In genomic region chr5:118436035-118436434, GRCm38 (mm10) we compare ENCODE assay signal across 18 mouse cellular contexts.
"Had no signal": no experiment of that assay in that cellular context is flagged by ENCODE, and none has a peak within 500 bp of the region (broad histone marks: within the 10 kb centered on the region; RNA-seq: fewer than 3 reads in every experiment).

No protein-coding gene starts in this region.

- ATAC-seq: midbrain, embryonic 13.5 days; midbrain, embryonic 16.5 days had no signal

- H3K36me3 ChIP-seq: lung, embryonic 15.5 days; midbrain, embryonic 13.5 days; neural tube, embryonic 13.5 days; neural tube, embryonic 15.5 days had no signal

- H3K4me3 ChIP-seq: lung, embryonic 15.5 days; megakaryocyte, embryonic 14.5 days; midbrain, embryonic 13.5 days; myocyte; neural tube, embryonic 13.5 days; neural tube, embryonic 15.5 days had no signal

- DNase-seq: lung, adult 2 months; lung, postnatal 14 days; lung, postnatal 36 days; retina, postnatal 1 day; right cerebral cortex, adult 18-20 months; right cerebral cortex, postnatal 4 days; spleen, adult 18-20 months; thymus, adult 18-20 months; thymus, postnatal 14 days; thymus, postnatal 36 days had no signal

- H3K27ac ChIP-seq: lung, embryonic 15.5 days; macrophage; midbrain, embryonic 13.5 days; neural tube, embryonic 15.5 days had no signal

- H3K9ac ChIP-seq: lung, embryonic 15.5 days; midbrain, embryonic 13.5 days; neural tube, embryonic 15.5 days had no signal

- H3K9me3 ChIP-seq: lung, embryonic 15.5 days; midbrain, embryonic 13.5 days; neural tube, embryonic 13.5 days; neural tube, embryonic 15.5 days had no signal
